Mouse (Mus musculus): ENCODE results near the gene Agmat. TPM values are rescaled to one million over a fixed set of nuclear protein-coding genes. Genes with fewer than 3 reads are reported as not detected.
"Not testable (repeated sequence)": the region's sequence is repeated elsewhere in the genome, so short reads cannot be mapped to it uniquely, and the experiment has no call there.

Agmat gene
- total RNA-seq, 2 experiments from 2014 or later = 4.9 to 13.6 TPM

DNA sequence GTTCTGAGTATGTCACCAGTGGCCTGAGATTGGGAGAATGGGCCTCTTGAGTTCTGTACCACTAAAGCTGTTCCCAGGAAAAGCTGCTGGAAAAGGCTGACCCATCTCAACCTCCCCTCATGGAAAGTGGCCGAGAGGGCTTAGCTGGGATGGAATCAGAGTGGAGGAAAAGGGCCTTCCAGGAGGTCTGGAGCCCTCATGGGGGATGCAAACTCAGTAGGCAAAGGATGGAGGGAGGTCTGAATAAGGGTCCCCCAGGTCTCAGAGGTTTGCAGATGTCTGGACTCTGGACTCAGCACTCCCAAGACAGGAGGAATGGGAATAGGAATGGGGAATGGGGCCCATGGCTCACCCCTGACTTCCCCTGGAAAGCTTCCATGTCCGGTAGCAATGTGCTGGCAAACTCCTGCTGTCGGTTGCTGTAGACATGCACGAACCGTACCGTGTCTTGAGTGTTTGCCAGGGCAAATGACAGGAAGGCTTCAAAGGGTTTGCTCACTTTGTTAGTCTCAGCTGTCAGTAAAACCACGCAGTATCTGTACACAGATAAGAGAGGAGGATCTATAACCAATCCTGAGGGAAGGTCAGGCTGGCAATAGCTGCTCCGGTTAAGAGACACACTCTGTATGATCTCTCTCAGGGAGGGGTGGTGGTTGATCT is 23.2 kb downstream of the Agmat start:
- no peak for DNase-seq (ENCODE audit: low spot score in 2 of 2)

GRCm38 (mm10) chr4:141771823-141772222 is 25.4 kb downstream of the Agmat start:
- DNase-seq (ENCODE audit: low spot score in 2 of 2) = no peak

GRCm38 (mm10) chr4:141773019-141773418 is 26.5 kb downstream of the Agmat start:
- DNase-seq (ENCODE audit: low spot score in 2 of 2) = not testable (repeated sequence)

- DNase-seq (ENCODE audit: low spot score in 2 of 2) = no peak
Observed at GRCm38 (mm10) chr4:141779828-141780227, 33.4 kb downstream of the Agmat start.

GRCm38 (mm10) chr4:141781201-141781985 is 34.9 kb downstream of the Agmat start:
- DNase-seq (ENCODE audit: low spot score in 2 of 2) = peak in 1 of 2 experiments; percentile 33

- DNase-seq (ENCODE audit: low spot score in 2 of 2) = no peak
Observed at GRCm38 (mm10) chr4:141784835-141785234, 38.4 kb downstream of the Agmat start.

- no peak for DNase-seq (ENCODE audit: low spot score in 2 of 2)
Observed at GRCm38 (mm10) chr4:141786141-141786540, 39.7 kb downstream of the Agmat start.

DNA sequence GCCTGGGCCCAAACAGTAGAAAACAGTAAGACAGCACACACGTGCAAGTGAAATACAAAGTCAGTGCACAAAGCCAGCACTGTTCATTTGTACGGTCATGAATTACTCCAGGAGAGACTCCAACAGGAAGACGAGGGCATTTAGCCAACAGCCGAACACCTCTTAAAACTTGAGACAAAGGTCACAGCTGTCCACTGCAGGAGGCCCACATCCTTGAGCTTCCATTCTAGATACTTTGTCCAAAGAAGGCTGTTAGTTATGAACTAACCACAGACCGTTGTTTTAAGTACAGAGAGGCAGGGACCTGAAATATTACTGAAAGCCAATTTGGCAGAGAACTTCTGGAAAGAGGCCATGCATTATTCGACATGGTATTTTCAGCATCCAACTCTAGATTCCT is 40.6 kb downstream of the Agmat start:
- DNase-seq (ENCODE audit: low spot score in 2 of 2) = no peak

DNA sequence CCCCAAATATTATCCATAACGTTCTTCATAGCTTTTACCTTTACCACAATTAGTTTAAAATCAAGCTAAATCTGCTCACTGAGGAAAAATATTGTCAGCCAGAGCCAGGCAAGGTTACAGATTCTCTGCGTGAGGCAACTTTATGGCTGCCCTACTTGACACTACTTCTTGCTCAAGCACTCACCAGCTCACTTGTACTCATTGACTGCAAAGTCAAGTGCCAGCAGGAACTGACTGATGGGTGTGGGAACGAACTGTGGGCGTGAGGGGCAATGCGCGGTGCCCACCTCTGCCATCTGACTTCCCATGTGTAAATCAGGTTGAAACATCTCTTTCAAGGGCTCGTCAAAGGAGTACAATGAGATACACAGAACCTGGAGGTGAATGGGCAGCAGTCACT is 41.0 kb downstream of the Agmat start:
- DNase-seq (ENCODE audit: low spot score in 2 of 2) = no peak

- no peak for DNase-seq (ENCODE audit: low spot score in 2 of 2)
Observed at GRCm38 (mm10) chr4:141789564-141790218, 43.2 kb downstream of the Agmat start.

GRCm38 (mm10) chr4:141790524-141790990 is 44.1 kb downstream of the Agmat start, which contains the start of gene Dnajc16:
Gene Dnajc16 (minus strand): TSS chr4:141790931.
- DNase-seq (ENCODE audit: low spot score in 2 of 2) = peak; percentile 82 to 93

GRCm38 (mm10) chr4:141791486-141791885 is 45.0 kb downstream of the Agmat start:
- DNase-seq (ENCODE audit: low spot score in 2 of 2) = no peak

- DNase-seq (ENCODE audit: low spot score in 2 of 2) = no peak
Observed at GRCm38 (mm10) chr4:141791951-141792350, 45.5 kb downstream of the Agmat start.

DNA sequence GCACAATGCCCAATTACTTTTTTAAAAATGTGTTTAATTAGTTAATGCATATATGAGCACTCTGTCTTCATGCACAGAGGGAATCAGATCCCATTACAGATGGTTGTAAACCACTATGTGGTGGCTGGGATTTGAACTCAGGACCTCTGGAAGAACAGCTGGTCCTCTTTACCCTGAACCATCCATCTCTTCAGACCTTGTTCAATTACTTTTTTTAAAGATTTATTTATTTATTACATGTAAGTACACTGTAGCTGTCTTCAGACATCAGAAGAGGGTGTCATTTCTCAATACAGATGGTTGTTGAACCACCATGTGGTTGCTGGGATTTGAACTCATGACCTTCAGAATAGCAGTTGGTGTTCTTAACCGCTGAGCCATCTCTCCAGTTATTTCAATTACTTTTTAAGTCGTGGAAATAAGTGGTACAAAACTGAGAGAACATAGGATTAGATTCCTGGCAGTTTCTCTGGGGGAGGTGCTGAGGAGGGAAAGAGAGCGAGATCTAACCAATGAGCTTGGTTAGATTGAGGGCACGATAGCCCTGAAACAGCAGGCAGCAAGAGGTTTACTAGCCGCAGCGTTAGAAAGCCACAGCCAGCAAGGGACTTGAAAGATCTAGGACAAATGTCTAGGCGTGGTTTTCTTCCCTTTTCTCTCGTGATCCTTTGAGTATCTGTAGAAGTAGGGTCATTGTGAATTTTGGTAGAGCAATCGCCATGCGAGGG is 46.2 kb downstream of the Agmat start:
- no peak for DNase-seq (ENCODE audit: low spot score in 2 of 2)

DNA sequence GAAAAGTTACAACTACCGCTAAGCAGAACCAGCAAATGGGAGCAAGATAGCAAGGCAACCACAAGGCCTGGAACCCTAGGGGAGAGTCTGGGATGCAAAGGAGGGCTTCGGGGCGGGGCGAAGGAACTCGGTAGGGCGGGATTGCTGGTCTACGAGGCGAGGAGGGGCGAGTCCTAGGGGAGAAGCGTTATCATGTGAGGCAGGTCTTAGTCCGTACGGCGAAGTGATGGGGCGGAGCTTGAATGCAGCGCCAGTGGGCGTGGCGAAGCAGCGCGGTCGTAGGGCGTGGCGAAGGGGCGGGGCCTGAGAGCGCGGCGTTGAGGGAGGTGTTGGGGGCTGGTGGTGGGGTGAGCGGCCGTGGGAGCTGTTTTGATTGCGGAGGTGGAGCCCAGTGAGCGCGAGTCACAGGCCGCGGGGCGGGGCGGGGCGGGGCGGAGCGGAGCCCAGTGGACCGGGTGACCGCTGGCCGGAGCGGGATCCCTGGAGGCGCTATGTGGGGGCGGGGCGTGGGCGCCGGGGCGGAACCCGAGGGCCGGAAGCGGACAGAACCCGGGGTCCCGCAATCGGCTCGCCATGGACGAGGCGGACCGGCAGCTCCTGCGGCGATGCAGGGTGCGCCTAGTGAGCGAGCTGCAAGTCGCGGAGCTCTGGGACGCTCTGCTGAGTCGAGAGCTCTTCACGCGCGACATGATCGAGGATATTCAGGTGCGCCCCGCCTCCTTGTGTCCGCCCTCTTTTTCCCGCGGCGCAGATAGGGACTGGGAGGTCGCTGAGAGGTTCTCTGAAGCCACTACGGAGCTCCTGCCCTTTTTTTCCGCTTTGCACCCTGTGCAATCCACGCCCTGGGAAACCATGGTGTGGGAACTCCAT is 47.0 kb downstream of the Agmat start, which contains the start of gene Casp9:
TSS of gene Casp9 (plus strand) at position 331 of the 870 bp plus-strand sequence.
- peak; percentile 94 to 98 for DNase-seq (ENCODE audit: low spot score in 2 of 2)

- no peak for DNase-seq (ENCODE audit: low spot score in 2 of 2)
Observed at GRCm38 (mm10) chr4:141794152-141794535, 47.7 kb downstream of the Agmat start.

- DNase-seq (ENCODE audit: low spot score in 2 of 2) = no peak
Observed at GRCm38 (mm10) chr4:141796356-141796755, 49.9 kb downstream of the Agmat start.

DNA sequence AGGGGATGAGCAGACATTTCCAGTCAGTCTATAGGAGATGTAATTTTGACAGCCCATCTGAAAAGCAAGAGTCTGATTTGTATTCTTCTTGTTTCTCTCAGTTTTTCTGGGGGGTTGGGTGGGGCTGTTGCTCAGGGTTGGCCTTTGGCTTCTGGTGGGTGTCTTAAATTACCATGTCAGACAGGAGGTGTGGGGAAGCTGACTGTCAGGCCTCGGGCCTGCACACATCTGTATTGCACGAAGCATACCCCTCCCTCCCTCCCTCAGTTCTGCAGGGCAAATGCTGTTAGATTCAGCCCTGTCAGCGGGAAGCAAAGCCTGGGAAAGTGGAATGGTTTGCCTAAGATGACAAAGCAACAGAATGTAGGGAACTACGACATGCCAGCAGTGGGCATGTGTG is 50.5 kb downstream of the Agmat start:
- no peak for DNase-seq (ENCODE audit: low spot score in 2 of 2)

DNA sequence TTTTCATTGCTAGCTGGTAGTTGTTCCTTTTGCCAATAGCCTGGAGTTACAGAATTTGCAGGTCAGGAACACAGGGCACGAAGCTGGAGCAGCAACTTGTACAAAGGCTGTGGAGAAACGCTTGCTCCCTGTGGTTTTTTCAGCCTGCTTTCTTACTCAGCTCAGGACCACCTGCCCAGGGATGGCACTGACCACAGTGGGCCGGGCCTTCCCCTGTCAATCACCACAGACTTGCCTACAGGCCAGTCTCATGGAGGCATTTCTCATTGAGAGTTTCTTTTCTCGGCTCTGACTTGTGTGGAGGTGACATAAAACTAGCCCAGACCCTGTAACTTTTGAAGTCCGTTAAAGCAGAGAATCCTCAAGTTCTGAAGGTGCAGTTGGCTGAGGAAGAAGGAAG is 51.1 kb downstream of the Agmat start:
- no peak for DNase-seq (ENCODE audit: low spot score in 2 of 2)

DNA sequence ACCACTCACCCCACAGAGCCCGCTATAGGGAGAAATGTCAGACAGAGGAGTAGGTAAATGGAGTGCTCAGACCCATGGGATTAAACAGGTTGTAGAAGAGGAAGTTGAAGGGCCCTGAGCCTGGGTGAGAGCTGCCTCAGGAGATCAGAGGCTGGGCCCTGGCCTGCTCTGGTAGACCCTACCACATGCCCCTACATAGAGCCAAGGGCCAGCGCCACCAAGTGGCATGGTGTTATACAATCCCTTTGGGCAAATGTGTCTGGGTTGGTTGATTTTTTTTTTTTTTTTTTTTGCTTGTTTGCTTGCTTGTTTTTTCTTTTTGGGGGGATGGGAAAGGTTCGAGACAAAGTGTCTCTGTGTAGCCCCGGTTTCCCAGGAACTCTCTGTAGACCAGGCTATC is 57.6 kb downstream of the Agmat start:
- DNase-seq (ENCODE audit: low spot score in 2 of 2) = no peak
